Mouse (Mus musculus) CD4-positive, CD25-positive, alpha-beta regulatory T cell, adult 4 months (primary cell): ENCODE results near the gene Pds5b. TPM values are rescaled to one million over a fixed set of nuclear protein-coding genes. Genes with fewer than 3 reads are reported as not detected.
"Not testable (repeated sequence)": the region's sequence is repeated elsewhere in the genome, so short reads cannot be mapped to it uniquely, and the experiment has no call there.

ENCODE experiments used
- ATAC-seq: one replicate; pipeline ENCODE4 v1.8.0; 2017
- polyA plus RNA-seq, 2 experiments: library from polyadenylated mRNA; unstranded; fragments of 100-300 nt; shearing (Covaris generic); gene quantifications; one replicate each; pipeline ENCODE4 v1.2.1; 2017

Gene Pds5b
- polyA plus RNA-seq, 2 experiments from 2014 or later, result 19.9 to 23.1 TPM

DNA sequence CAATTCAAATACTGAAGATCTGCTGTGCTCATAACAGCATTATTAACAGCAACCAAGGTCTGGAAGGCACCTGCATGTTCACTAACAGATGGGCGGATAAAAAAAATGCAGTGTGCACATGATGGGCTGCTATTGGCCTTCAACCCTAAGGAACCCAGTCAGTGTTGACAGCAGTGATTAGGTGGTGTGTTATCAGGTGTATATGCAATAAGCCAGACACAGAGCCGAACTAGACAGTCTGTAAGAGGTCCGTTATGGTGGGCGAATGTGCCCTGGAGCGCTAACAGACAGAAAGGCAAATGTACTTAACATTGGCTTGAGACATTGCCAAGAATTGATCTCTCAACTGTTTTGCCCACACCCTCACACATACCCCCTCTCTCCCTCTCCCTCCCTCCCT is 156.0 kb downstream of the Pds5b start:
- ATAC-seq, result no peak

DNA sequence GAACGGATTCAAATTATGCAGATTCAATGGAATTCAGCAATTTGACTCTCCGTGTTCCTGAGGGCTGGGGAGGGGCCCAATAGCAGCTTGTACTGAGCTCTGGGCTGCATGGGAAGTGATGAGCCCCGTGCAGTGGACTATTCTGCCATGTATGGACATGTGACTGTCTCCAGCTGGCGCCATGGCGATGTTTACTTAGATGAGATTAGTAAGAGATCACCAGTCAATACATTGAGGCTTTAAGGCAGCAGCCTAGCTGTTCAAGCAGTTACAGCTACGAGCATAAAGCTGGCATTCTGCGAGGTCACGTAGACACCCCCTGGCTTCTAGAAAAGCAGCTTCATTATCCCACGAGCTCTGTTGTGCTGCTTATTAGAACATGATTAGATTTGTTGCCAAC is 157.2 kb downstream of the Pds5b start:
- ATAC-seq, result no peak

DNA sequence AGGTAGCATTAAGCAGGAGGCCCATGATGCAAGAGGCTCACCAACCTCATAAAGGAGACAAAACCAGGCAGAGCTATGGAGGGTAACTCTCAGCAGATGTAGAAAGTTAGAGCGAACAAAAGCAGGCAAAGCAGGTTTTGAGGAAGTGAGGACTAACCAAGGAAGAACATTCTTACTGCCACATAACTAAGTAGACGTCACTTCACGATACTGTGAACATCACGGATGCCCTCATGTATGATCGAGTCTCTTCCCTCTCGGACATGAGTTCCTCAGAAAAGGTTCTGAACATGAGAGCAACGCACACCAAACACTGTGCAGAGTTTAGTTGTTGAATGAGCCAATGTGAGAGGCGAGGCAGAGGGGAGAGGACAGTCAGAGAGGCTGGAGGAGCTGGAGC is 163.2 kb downstream of the Pds5b start:
- no peak for ATAC-seq

DNA sequence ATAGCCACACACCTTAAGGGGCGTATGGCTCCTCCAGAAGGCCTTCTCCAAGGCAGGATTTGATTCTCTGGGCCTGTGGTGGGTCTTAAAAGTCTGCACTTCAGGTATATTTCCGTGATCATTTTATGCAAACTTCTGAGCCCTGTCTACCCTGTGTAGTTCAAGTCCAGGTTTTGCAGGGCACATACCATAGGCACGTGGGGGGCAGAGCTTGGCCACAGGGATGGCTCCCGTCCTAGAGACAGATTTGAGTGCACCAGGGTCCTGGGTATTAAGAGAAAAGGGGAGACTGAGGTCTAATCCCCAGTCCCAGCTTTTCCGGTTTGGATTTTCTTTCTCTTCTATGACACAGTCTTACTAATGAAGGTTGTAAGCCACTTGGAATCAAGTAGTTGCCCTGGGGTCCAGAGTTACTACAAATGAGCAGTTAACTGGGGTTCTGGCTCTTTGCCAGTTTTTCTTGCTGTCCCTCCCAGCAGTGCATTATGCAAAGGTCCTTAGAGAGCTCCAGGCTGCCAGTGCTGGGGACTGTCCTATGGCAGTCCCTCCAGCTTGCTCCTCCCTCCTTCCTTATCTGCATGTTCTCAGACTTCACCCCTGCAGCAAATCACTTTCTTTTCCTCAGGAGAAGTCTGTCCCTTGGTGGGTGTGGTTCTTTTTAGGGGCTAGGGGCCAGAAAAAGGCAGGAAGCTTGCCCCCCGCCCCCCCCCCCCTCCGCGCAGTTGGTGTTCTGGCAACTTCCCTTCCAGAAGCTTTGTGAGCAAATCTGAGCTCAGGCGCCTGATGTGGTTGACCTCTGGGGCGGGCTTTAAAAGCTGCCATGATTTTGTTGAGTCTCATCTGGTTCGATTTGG is 166.4 kb downstream of the Pds5b start:
- no peak for ATAC-seq

DNA sequence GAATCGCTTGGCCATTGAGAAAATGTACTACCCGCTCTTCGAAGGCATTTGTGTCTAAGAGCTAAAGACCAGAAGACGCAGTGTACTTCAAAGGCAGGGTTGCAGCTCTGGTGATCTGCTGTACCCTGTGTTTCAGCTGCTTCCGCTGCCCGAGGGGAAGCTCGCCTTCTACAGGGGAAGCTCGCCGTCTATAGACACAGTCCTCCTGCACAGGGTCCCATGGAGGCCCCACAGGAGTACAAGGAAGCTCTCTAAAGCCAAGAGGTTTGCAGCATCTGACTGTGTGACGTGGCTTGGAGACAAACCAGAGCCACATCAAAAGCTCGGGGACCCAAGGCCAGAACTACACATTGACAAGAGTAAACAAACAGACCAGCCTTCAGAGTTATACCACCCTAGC is 167.1 kb downstream of the Pds5b start:
- ATAC-seq, result no peak

DNA sequence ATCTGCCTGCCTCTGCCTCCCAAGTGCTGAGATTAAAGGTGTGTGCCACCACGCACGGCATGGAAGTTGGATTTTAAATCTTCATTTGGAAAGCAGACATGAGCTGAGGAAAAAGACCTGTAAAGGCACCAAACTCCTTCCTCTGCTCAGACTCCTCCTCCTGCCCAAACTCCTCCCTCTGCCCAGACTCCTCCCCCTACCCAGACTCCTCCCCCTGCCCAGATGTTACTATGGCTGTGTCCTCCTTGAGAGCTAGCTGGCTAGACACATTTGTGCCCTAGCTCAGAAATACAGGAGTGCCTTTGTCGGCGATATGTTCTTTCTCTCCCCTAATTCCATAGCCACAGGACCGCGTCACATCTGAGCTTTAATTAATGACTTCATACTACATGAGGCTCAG is 172.4 kb downstream of the Pds5b start:
- ATAC-seq, result no peak

DNA sequence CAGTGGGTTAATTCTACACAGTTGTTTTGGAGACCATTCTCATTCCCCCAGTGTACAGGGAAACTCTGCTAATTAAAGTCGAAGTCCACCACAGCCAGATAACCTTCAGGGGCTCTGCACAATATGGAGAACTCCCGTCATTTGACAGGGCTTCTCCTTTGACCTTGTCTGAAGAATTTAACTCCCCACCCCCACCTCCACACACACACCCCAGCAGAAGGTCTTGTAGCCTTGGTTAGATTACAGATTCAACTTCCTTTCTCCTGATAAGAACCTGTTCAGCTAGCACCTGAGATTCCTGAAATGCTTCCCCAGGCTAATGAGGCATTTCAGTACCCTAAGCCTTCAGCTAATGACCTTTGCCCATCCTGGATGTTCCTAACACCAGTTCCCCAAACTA is 177.3 kb downstream of the Pds5b start:
- ATAC-seq, result no peak

DNA sequence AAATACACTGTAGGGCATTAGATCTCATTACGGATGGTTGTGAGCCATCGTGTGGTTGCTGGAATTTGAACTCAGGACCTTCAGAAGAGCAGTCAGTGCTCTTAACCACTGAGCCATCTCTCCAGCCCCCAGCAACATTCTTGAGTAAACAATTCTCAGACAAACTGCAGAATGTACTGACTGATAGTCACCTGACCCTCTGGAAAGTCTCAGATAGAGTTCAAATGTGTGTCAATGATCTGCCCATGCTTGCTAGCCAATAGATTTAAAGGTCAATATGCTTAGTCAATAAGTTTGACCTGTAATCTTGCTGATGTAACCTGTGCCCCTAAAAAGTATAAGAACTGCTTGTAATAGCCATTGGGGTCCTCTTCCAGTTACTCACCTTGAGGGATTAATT is 178.6 kb downstream of the Pds5b start:
- ATAC-seq, result not testable (repeated sequence)

DNA sequence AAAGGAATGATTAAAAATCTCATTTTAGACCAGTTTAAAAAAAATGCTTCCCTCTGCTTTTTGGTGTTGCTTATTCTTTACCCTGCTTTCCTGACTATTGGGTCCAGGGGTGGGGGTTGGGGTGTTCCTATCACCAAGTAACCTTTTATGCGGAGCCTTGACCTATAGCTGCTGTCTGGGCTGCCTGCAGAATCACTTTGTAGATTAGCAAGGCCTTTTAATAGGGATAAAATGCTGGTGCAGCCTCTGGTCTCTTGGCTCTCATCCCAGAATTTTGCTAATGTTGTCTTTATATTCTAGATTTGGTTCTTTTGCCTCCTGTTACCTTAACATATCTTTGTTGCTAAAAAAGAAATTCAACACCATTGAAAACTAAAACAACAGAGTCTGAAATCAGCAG is 181.0 kb downstream of the Pds5b start:
- no peak for ATAC-seq

DNA sequence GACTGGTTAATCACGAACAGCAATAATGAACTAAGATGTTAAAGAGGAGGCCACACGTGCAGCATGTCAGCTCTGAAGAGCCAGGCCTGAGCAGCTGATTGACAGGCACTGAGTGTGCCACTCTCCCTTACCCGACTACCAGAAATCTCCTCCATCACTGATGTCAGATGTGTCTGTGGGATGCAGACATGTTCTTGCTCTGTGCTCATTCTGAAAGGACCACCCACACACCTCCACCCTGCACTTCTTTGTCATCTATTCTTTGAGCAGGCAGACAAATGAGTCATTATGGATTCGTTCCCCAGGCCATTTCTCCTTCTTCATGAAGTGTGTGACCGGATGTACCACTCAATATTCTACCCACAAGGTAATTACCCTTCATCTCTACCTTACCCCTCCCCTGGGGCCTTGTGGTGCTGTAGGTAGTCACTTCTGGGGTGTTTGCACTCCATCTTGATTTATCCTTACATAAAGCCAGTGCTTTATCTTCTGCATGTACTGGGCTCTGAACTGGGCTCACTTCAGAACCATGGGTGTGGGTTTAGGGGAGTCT is 186.2 kb downstream of the Pds5b start:
- peak; percentile 69 for ATAC-seq

Other genes with a start within 250 kb of the Pds5b start
- gene Zar1l, start 155.6 kb upstream of the Pds5b start, polyA plus RNA-seq, result not detected
- 1 to 10 TPM; 8.6 to 9.8 TPM for gene Brca2, start 151.1 kb upstream of the Pds5b start, polyA plus RNA-seq
- gene N4bp2l1, start 76.6 kb upstream of the Pds5b start, polyA plus RNA-seq, result 10 to 100 TPM; 59.7 to 60.2 TPM
- 10 to 100 TPM; 54.8 to 84.0 TPM for gene N4bp2l2, start 7.6 kb upstream of the Pds5b start, polyA plus RNA-seq